Mouse (Mus musculus) lung, embryonic 14.5 days (tissue): ENCODE data around the gene Gpld1. TPM values are rescaled to one million over a fixed set of nuclear protein-coding genes. Genes with fewer than 3 reads are reported as not detected.

ENCODE experiments used
- ATAC-seq: fragments of 200-750 bp; cut with Nextera tagmentation; 2 replicates; pipeline ENCODE4 v1.8.0; 2017; ENCODE audit warnings: mild to moderate bottlenecking, moderate TSS enrichment, moderate library complexity; ENCODE audit not compliant: insufficient read depth
- DNase-seq: peaks from one replicate; pipeline ENCODE4 v3.0.0-alpha.2; 2015
- H3K27ac ChIP-seq: fragments of 300-500 bp; sonication (generic); 2 replicates; pipeline ENCODE4 v1.5.1; 2014; ENCODE audit warnings: low read depth, mild to moderate bottlenecking, moderate library complexity
- H3K27me3 ChIP-seq: fragments of 300-500 bp; sonication (generic); 2 replicates; pipeline ENCODE4 v1.6.1; 2014; ENCODE audit warnings: low read length, control low read depth; ENCODE audit not compliant: insufficient read depth
- H3K36me3 ChIP-seq: fragments of 300-500 bp; sonication (generic); 2 replicates; pipeline ENCODE4 v1.6.1; 2014; ENCODE audit warnings: control low read depth; ENCODE audit not compliant: insufficient read depth
- H3K4me1 ChIP-seq: fragments of 300-500 bp; sonication (generic); 2 replicates; pipeline ENCODE4 v1.6.1; 2014; ENCODE audit warnings: antibody characterized with exemption, control low read depth; ENCODE audit not compliant: insufficient read depth
- H3K4me2 ChIP-seq: fragments of 300-500 bp; sonication (generic); 2 replicates; pipeline ENCODE4 v1.6.1; 2014; ENCODE audit warnings: mild to moderate bottlenecking
- H3K4me3 ChIP-seq: fragments of 300-500 bp; sonication (generic); 2 replicates; pipeline ENCODE4 v1.5.1; 2014; ENCODE audit warnings: low read depth, low read length
- H3K9ac ChIP-seq: fragments of 300-500 bp; sonication (generic); 2 replicates; pipeline ENCODE4 v1.6.1; 2014
- H3K9me3 ChIP-seq: fragments of 300-500 bp; sonication (generic); 2 replicates; pipeline ENCODE4 v1.6.1; 2016; ENCODE audit warnings: low read depth, low read length, control low read depth
- CTCF ChIP-seq: IDR thresholded peaks from 2 replicates; pipeline ENCODE4 v1.5.1; 2016; ENCODE audit warnings: antibody characterized with exemption, low read depth
- WGBS: fragments of 180-500 bp; shearing (Covaris S2); extraction: QIAGEN DNeasy Blood & Tissue Kit; methylation state at CpG from one replicate; pipeline ENCODE4 v1.1.7; 2014; 5-methylcytosine and 5-hydroxymethylcytosine counted together
- polyA plus RNA-seq: library from polyadenylated mRNA; unstranded; fragments of >200 nt; fragmentation: Nextera tagmentation; extraction: Ambion mirVana; gene quantifications from 2 replicates; pipeline ENCODE4 v1.2.1, GENCODE M21; 2014

Gene Gpld1
- polyA plus RNA-seq, 1 experiment from 2014 or later: 1.6 TPM

GRCm38 (mm10) chr13:24913576-24913975, 29.4 kb upstream of the Gpld1 start:
- Histone ChIP-seq H3K4me3 (no peak overlapping the region), H3K4me2 (no peak overlapping the region)
- 90% methylated on average over 7 of the region's 7 CpGs for WGBS

GRCm38 (mm10) chr13:24914915-24915314, 28.0 kb upstream of the Gpld1 start:
- DNase-seq (no peak), ATAC-seq (no peak)
- no peaks in the 10 kb centered on the region for H3K9me3 ChIP-seq
- peaks cover 39% of the 10 kb centered on the region; the same call in 1 of the 2 replicates for H3K36me3 ChIP-seq
- H3K4me3 ChIP-seq: no peak overlapping the region
- WGBS: 68% methylated on average over 4 of the region's 4 CpGs
- no peaks in the 10 kb centered on the region for H3K27me3 ChIP-seq
- H3K4me1 ChIP-seq: no peaks in the 10 kb centered on the region
- no peak for TF ChIP-seq CTCF
- no peak overlapping the region for H3K4me2 ChIP-seq
- no peak overlapping the region for H3K9ac ChIP-seq
- no peak overlapping the region for H3K27ac ChIP-seq

More at GRCm38 (mm10) chr13:24913576-24913975, 29.4 kb upstream of the Gpld1 start:
- DNase-seq (no peak), ATAC-seq (no peak)
- no peaks in the 10 kb centered on the region for H3K4me1 ChIP-seq
- H3K27ac ChIP-seq: no peak overlapping the region
- no peak for TF ChIP-seq CTCF
- no peaks in the 10 kb centered on the region for H3K27me3 ChIP-seq
- peaks cover 33% of the 10 kb centered on the region; the same call in 1 of the 2 replicates for H3K36me3 ChIP-seq
- no peak overlapping the region for H3K9ac ChIP-seq
- no peaks in the 10 kb centered on the region for H3K9me3 ChIP-seq

- DNase-seq: no peak
- no peak for ATAC-seq
- Histone ChIP-seq H3K27ac (no peak overlapping the region), H3K36me3 (peaks cover 39% of the 10 kb centered on the region; the same call in 1 of the 2 replicates), H3K9ac (no peak overlapping the region), H3K4me1 (no peaks in the 10 kb centered on the region), H3K4me2 (no peak overlapping the region), H3K4me3 (no peak overlapping the region), H3K9me3 (no peaks in the 10 kb centered on the region), H3K27me3 (no peaks in the 10 kb centered on the region)
- 62% methylated on average over 13 of the region's 13 CpGs for WGBS
- TF ChIP-seq CTCF: no peak
Measured at GRCm38 (mm10) chr13:24915831-24916230, 27.1 kb upstream of the Gpld1 start.

- Histone ChIP-seq H3K36me3 (peaks cover 54% of the 10 kb centered on the region), H3K27me3 (no peaks in the 10 kb centered on the region), H3K4me3 (no peak overlapping the region), H3K4me2 (no peak overlapping the region), H3K9ac (no peak overlapping the region), H3K9me3 (no peaks in the 10 kb centered on the region), H3K4me1 (no peaks in the 10 kb centered on the region), H3K27ac (no peak overlapping the region)
- DNase-seq: peak; percentile 87
- 25% methylated on average over 5 of the region's 5 CpGs for WGBS
- TF ChIP-seq CTCF: peak; percentile 80
- ATAC-seq: peak; percentile 75
Measured at GRCm38 (mm10) chr13:24920333-24920977, 22.5 kb upstream of the Gpld1 start.

- Histone ChIP-seq H3K4me1 (no peaks in the 10 kb centered on the region), H3K27me3 (no peaks in the 10 kb centered on the region), H3K36me3 (peaks cover 62% of the 10 kb centered on the region), H3K4me3 (no peak overlapping the region), H3K9me3 (no peaks in the 10 kb centered on the region), H3K9ac (no peak overlapping the region), H3K4me2 (no peak overlapping the region), H3K27ac (no peak overlapping the region)
- DNase-seq (no peak), ATAC-seq (no peak)
- no peak for TF ChIP-seq CTCF
- WGBS: 58% methylated on average over 6 of the region's 6 CpGs
Measured at GRCm38 (mm10) chr13:24921281-24921680, 21.7 kb upstream of the Gpld1 start.

GRCm38 (mm10) chr13:24923991-24924390, 19.0 kb upstream of the Gpld1 start:
- WGBS: 88% methylated on average over 5 of the region's 5 CpGs
- peaks cover 4% of the 10 kb centered on the region for H3K4me1 ChIP-seq
- no peak for ATAC-seq
- DNase-seq: no peak
- no peak overlapping the region for H3K4me2 ChIP-seq
- no peak overlapping the region for H3K27ac ChIP-seq
- peaks cover 44% of the 10 kb centered on the region for H3K36me3 ChIP-seq
- no peaks in the 10 kb centered on the region for H3K27me3 ChIP-seq
- no peak overlapping the region for H3K4me3 ChIP-seq
- H3K9ac ChIP-seq: no peak overlapping the region
- H3K9me3 ChIP-seq: no peaks in the 10 kb centered on the region
- no peak for TF ChIP-seq CTCF

- Histone ChIP-seq H3K4me3 (no peak overlapping the region), H3K27ac (no peak overlapping the region), H3K4me1 (peaks cover 4% of the 10 kb centered on the region), H3K36me3 (peaks cover 6% of the 10 kb centered on the region), H3K9ac (no peak overlapping the region), H3K4me2 (no peak overlapping the region), H3K27me3 (no peaks in the 10 kb centered on the region), H3K9me3 (no peaks in the 10 kb centered on the region)
- DNase-seq (no peak), ATAC-seq (no peak)
- TF ChIP-seq CTCF: no peak
Measured at GRCm38 (mm10) chr13:24930591-24930990, 12.4 kb upstream of the Gpld1 start.
